In the genomic region with DNA sequence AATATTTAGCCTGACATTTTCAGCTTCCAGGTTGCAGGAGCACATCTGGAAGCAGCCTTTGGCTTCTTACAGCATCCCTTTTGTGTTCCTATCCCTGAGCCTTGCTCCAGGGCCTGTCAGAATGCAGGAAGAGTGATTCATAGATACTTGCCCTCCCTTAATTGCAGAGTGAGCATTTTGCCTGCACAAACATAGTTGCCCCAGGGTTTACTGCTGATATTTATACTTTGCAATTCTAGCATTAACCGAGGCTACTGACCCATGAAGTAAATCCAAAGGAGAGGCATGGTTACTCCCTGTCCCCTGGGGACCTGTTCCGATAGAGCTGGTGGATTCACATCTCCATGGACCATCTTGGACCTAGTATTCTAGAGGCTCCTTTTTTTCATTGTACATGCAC, we compare ENCODE assay signal across 18 mouse cellular contexts. TPM values are rescaled to one million over a fixed set of nuclear protein-coding genes. Genes with fewer than 3 reads are reported as not detected.
A peak's percentile ranks its signal among the peaks of the same experiment; 100 is the strongest.
DNase-seq lines count a peak whose midpoint lies in the region; ATAC-seq lines count a peak whose summit lies in the region.
"Had no signal": no experiment of that assay in that cellular context is flagged by ENCODE, and none has a peak within 500 bp of the region (broad histone marks: within the 10 kb centered on the region; RNA-seq: fewer than 3 reads in every experiment).

No protein-coding gene starts in this region.

- H3K9me3 ChIP-seq in embryonic facial prominence, embryonic 11.5 days (replicated peaks; ENCODE audit: control insufficient read depth, low read length): no peaks in the 10 kb centered on the region
- no peaks in the 10 kb centered on the region for H3K9me3 ChIP-seq in embryonic facial prominence, embryonic 10.5 days
- H3K9me3 ChIP-seq in neural tube, embryonic 14.5 days (ENCODE audit: control insufficient read depth, low read length): no peaks in the 10 kb centered on the region
- H3K9me3 ChIP-seq in neural tube, embryonic 15.5 days (replicated peaks): no peaks in the 10 kb centered on the region
- H3K9me3 ChIP-seq in kidney, embryonic 14.5 days (ENCODE audit: control insufficient read depth, low read length): no peaks in the 10 kb centered on the region
- H3K9me3 ChIP-seq: heart, embryonic 15.5 days; limb, embryonic 13.5 days; liver, embryonic 15.5 days; midbrain, embryonic 15.5 days had no signal

- WGBS in embryonic facial prominence, embryonic 11.5 days: 34% methylated on average over 2 of the region's 2 CpGs
- WGBS in embryonic facial prominence, embryonic 10.5 days: 41% methylated on average over 2 of the region's 2 CpGs
- WGBS in neural tube, embryonic 14.5 days: 32% methylated on average over 2 of the region's 2 CpGs
- 41% methylated on average over 2 of the region's 2 CpGs for WGBS in neural tube, embryonic 15.5 days
- 5% methylated on average over 2 of the region's 2 CpGs for WGBS in kidney, embryonic 14.5 days

- H3K4me2 ChIP-seq in embryonic facial prominence, embryonic 11.5 days (ENCODE audit: low read depth, low read length): no peak overlapping the region
- H3K4me2 ChIP-seq in neural tube, embryonic 14.5 days (ENCODE audit: low read depth, low read length): no peak overlapping the region
- no peak overlapping the region for H3K4me2 ChIP-seq in neural tube, embryonic 15.5 days
- H3K4me2 ChIP-seq in kidney, embryonic 14.5 days (replicated peaks; ENCODE audit: low read depth, low read length): no peak overlapping the region
- H3K4me2 ChIP-seq: heart, embryonic 15.5 days; limb, embryonic 13.5 days; liver, embryonic 15.5 days; midbrain, embryonic 15.5 days had no signal

- H3K27me3 ChIP-seq in embryonic facial prominence, embryonic 11.5 days (ENCODE audit: control insufficient read depth, insufficient read depth, low read length): no peaks in the 10 kb centered on the region
- H3K27me3 ChIP-seq in embryonic facial prominence, embryonic 10.5 days (replicated peaks; ENCODE audit: low read depth, poor library complexity, severe bottlenecking): no peaks in the 10 kb centered on the region
- H3K27me3 ChIP-seq in neural tube, embryonic 14.5 days (ENCODE audit: control insufficient read depth, insufficient read depth, low read length): no peaks in the 10 kb centered on the region
- no peaks in the 10 kb centered on the region for H3K27me3 ChIP-seq in neural tube, embryonic 15.5 days (replicated peaks)
- no peaks in the 10 kb centered on the region for H3K27me3 ChIP-seq in kidney, embryonic 14.5 days (ENCODE audit: control insufficient read depth, insufficient read depth, low read length)
- H3K27me3 ChIP-seq: heart, embryonic 15.5 days; limb, embryonic 13.5 days; liver, embryonic 15.5 days; midbrain, embryonic 15.5 days had no signal

- peak; percentile 22 for DNase-seq in embryonic facial prominence, embryonic 11.5 days (ENCODE audit: low spot score)
- DNase-seq in embryonic facial prominence, embryonic 10.5 days (ENCODE audit: low spot score): no peak
- no peak for DNase-seq in right cerebral cortex, postnatal 36 days (ENCODE audit: low spot score in 2 of 2)
- DNase-seq in thymus, postnatal 0 days (ENCODE audit: low spot score): no peak
- DNase-seq in urinary bladder, adult 2 months (ENCODE audit: low spot score): no peak
- DNase-seq: cerebellum, adult 11-12 months; cerebellum, postnatal 36 days; gastrocnemius, postnatal 25 days; layer of hippocampus, adult 9-11 months had no signal

- no peaks in the 10 kb centered on the region for H3K36me3 ChIP-seq in embryonic facial prominence, embryonic 11.5 days (replicated peaks; ENCODE audit: control insufficient read depth, insufficient read depth, low read depth, low read length)
- 0 out of 2 replicates have a peak, but pooled peaks cover 5% of the 10 kb centered on the region for H3K36me3 ChIP-seq in embryonic facial prominence, embryonic 10.5 days (replicated peaks)
- H3K36me3 ChIP-seq in neural tube, embryonic 14.5 days (ENCODE audit: control insufficient read depth, insufficient read depth, low read length): no peaks in the 10 kb centered on the region
- no peaks in the 10 kb centered on the region for H3K36me3 ChIP-seq in neural tube, embryonic 15.5 days
- no peaks in the 10 kb centered on the region for H3K36me3 ChIP-seq in kidney, embryonic 14.5 days (ENCODE audit: control insufficient read depth, insufficient read depth, low read length)
- H3K36me3 ChIP-seq: heart, embryonic 15.5 days; limb, embryonic 13.5 days; liver, embryonic 15.5 days; midbrain, embryonic 15.5 days had no signal

- no peak overlapping the region for H3K27ac ChIP-seq in embryonic facial prominence, embryonic 11.5 days (replicated peaks; ENCODE audit: low read depth, low read length)
- no peak overlapping the region for H3K27ac ChIP-seq in embryonic facial prominence, embryonic 10.5 days (replicated peaks)
- no peak overlapping the region for H3K27ac ChIP-seq in neural tube, embryonic 14.5 days (ENCODE audit: low read depth, low read length)
- no peak overlapping the region for H3K27ac ChIP-seq in neural tube, embryonic 15.5 days (replicated peaks)
- no peak overlapping the region for H3K27ac ChIP-seq in kidney, embryonic 14.5 days (ENCODE audit: low read depth, low read length)
- H3K27ac ChIP-seq: heart, embryonic 15.5 days; hindbrain, postnatal 0 days; limb, embryonic 13.5 days; liver, embryonic 15.5 days; midbrain, embryonic 15.5 days had no signal

- H3K9ac ChIP-seq in embryonic facial prominence, embryonic 11.5 days (replicated peaks; ENCODE audit: low read length): no peak overlapping the region
- no peak overlapping the region for H3K9ac ChIP-seq in neural tube, embryonic 14.5 days (replicated peaks; ENCODE audit: low read depth, low read length)
- no peak overlapping the region for H3K9ac ChIP-seq in neural tube, embryonic 15.5 days (replicated peaks)
- no peak overlapping the region for H3K9ac ChIP-seq in kidney, embryonic 14.5 days (ENCODE audit: low read depth, low read length)
- H3K9ac ChIP-seq: heart, embryonic 15.5 days; limb, embryonic 13.5 days; liver, embryonic 15.5 days; midbrain, embryonic 15.5 days had no signal

- ATAC-seq in embryonic facial prominence, embryonic 11.5 days (replicated peaks; ENCODE audit: insufficient number of reproducible peaks, low FRiP score, low TSS enrichment, low read depth): no peak
- 0 out of 2 replicates have a peak, but pooled peaks have one; percentile 31 for ATAC-seq in neural tube, embryonic 14.5 days (ENCODE audit: low read depth)
- ATAC-seq in neural tube, embryonic 15.5 days (ENCODE audit: low FRiP score): no peak
- ATAC-seq in kidney, embryonic 14.5 days (ENCODE audit: low FRiP score, low TSS enrichment): peak; percentile 93; the same call in 1 of the 2 replicates
- ATAC-seq: hindbrain, postnatal 0 days; lung, postnatal 0 days; midbrain, embryonic 15.5 days had no signal

- no peak overlapping the region for H3K4me3 ChIP-seq in embryonic facial prominence, embryonic 11.5 days (ENCODE audit: low read depth, low read length)
- H3K4me3 ChIP-seq in embryonic facial prominence, embryonic 10.5 days: no peak overlapping the region
- H3K4me3 ChIP-seq in neural tube, embryonic 14.5 days (ENCODE audit: low read depth, low read length): no peak overlapping the region
- no peak overlapping the region for H3K4me3 ChIP-seq in neural tube, embryonic 15.5 days (replicated peaks)
- H3K4me3 ChIP-seq in kidney, embryonic 14.5 days (ENCODE audit: low read length): no peak overlapping the region
- H3K4me3 ChIP-seq: heart, embryonic 15.5 days; limb, embryonic 13.5 days; liver, embryonic 15.5 days; midbrain, embryonic 15.5 days had no signal

- no peaks in the 10 kb centered on the region for H3K4me1 ChIP-seq in embryonic facial prominence, embryonic 11.5 days (ENCODE audit: control insufficient read depth, insufficient read depth, low read length)
- H3K4me1 ChIP-seq in embryonic facial prominence, embryonic 10.5 days: peaks cover 20% of the 10 kb centered on the region
- 0 out of 2 replicates have a peak, but pooled peaks cover 2% of the 10 kb centered on the region for H3K4me1 ChIP-seq in neural tube, embryonic 14.5 days (ENCODE audit: control insufficient read depth, insufficient read depth, low read length)
- H3K4me1 ChIP-seq in neural tube, embryonic 15.5 days: 0 out of 2 replicates have a peak, but pooled peaks cover 3% of the 10 kb centered on the region
- H3K4me1 ChIP-seq in kidney, embryonic 14.5 days (ENCODE audit: control insufficient read depth, insufficient read depth, low read length): 0 out of 2 replicates have a peak, but pooled peaks cover 2% of the 10 kb centered on the region
- H3K4me1 ChIP-seq: liver, embryonic 15.5 days; midbrain, embryonic 15.5 days had no signal

RNA-seq across cellular contexts. Expression of a gene that starts 14.5 kb away (rescaled TPM):
- 27.9 and 31.5 TPM in 2 replicates for polyA plus RNA-seq in embryonic facial prominence, embryonic 11.5 days (2014; fragmentation: Nextera tagmentation; extraction: Ambion mirVana)
- 23.5 and 25.1 TPM in 2 replicates for polyA plus RNA-seq in embryonic facial prominence, embryonic 10.5 days (2016; fragmentation: Nextera tagmentation; extraction: Ambion mirVana)
- 15.8 and 30.9 TPM in 2 replicates for polyA plus RNA-seq in neural tube, embryonic 14.5 days (2014; fragmentation: Nextera tagmentation; extraction: Ambion mirVana)
- 22.7 and 28.7 TPM in 2 replicates for polyA plus RNA-seq in neural tube, embryonic 15.5 days (2015; fragmentation: Nextera tagmentation; extraction: Ambion mirVana)
- 9.3 and 12.7 TPM in 2 replicates for polyA plus RNA-seq in kidney, embryonic 14.5 days (2014; fragmentation: Nextera tagmentation; extraction: Ambion mirVana)
- 1.6 and 1.8 TPM in 2 replicates for polyA plus RNA-seq in thymus, postnatal 0 days (2015; fragmentation: Nextera tagmentation; extraction: Ambion mirVana)
- polyA plus RNA-seq in urinary bladder, adult 2 months (2012; rRNA removed): 3.3 and 4.1 TPM in 2 replicates

Comparison
In these comparisons a context has a peak if more than half of its experiments do, and no peak if none do; other contexts are left out.
1. ATAC-seq: peak in neural tube, embryonic 14.5 days (single experiment) and kidney, embryonic 14.5 days (single experiment); none in embryonic facial prominence, embryonic 11.5 days (single experiment) and neural tube, embryonic 15.5 days (single experiment).